Mouse (Mus musculus): ENCODE measurements around the gene H2afy. TPM values are rescaled to one million over a fixed set of nuclear protein-coding genes. Genes with fewer than 3 reads are reported as not detected.

Gene H2afy
- polyA plus RNA-seq, 1 experiment from 2014 or later = 584 TPM

DNA sequence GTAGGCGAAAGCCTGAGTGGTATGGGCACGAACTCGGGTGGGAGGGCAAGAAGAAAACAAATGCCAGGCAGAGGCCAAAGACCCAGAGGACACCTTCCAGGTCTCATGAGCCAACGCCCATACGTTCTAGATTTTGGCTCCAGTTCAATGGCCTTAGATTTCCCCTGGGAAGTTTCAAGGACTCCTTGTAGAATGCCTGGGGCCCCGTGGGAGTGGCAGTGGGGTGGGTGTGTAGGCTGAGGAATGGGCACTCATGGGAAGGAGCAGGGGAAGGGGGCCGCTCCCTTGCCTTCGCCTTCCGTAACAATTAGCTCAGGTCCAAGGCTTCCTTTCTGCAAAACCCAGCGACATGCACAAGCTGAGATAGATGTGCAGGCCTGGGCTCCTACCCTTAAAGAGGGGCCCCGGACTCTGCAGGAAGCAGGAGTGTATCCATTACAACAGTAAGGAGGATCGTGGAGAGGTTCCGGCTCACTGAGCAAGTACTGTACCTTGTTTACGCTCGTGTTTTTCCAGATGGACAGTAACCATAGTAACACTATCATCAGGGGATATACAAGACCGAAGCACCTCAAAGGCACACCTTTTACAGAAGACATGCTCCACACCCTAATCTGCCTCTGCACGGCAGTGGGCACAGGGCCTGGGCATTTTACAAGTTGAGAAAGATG lies 27.2 kb downstream of the H2afy start:
- Histone ChIP-seq H3K4me2 (replicated peaks) (no peak overlapping the region), H3K9ac (replicated peaks) (no peak overlapping the region), H3K9me3 (no peaks in the 10 kb centered on the region), H3K4me3 (no peak overlapping the region), H3K27ac (replicated peaks) (no peak overlapping the region; the same call in 1 of the 2 replicates), H3K27me3 (no peaks in the 10 kb centered on the region), H3K4me1 (peaks cover 38% of the 10 kb centered on the region), H3K36me3 (peaks cover 57% of the 10 kb centered on the region)
- WGBS = 76% methylated on average over 17 of the region's 17 CpGs
- ATAC-seq (ENCODE audit: low FRiP score, low read depth) = no peak

DNA sequence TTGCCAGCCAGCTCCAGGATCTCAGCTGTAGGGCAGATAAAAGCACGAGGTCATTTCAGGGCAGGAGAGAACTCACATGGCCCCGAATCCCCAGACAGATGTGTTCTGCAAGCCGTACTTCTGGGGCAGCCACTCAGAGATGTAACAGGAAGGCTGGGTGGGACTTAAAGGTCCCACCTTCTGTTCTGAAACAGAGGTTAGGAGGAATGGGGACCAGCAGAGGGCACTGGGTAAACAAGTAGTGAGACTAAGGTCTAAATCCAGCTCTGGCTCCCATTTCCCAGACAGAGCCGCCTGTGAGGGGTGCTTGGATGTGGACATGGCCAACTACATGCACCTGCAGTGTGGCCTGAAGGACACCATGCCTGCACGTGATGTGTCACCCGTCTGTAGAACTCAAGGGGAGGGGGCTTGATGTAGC lies 31.2 kb downstream of the H2afy start:
- H3K9me3 ChIP-seq = no peaks in the 10 kb centered on the region
- no peak overlapping the region for H3K27ac ChIP-seq (replicated peaks)
- peaks cover 50% of the 10 kb centered on the region for H3K36me3 ChIP-seq
- ATAC-seq (ENCODE audit: low FRiP score, low read depth) = no peak
- H3K27me3 ChIP-seq = no peaks in the 10 kb centered on the region
- H3K9ac ChIP-seq (replicated peaks) = no peak overlapping the region
- H3K4me2 ChIP-seq (replicated peaks) = no peak overlapping the region
- 91% methylated on average over 6 of the region's 6 CpGs for WGBS
- peaks cover 20% of the 10 kb centered on the region for H3K4me1 ChIP-seq
- H3K4me3 ChIP-seq = no peak overlapping the region

DNA sequence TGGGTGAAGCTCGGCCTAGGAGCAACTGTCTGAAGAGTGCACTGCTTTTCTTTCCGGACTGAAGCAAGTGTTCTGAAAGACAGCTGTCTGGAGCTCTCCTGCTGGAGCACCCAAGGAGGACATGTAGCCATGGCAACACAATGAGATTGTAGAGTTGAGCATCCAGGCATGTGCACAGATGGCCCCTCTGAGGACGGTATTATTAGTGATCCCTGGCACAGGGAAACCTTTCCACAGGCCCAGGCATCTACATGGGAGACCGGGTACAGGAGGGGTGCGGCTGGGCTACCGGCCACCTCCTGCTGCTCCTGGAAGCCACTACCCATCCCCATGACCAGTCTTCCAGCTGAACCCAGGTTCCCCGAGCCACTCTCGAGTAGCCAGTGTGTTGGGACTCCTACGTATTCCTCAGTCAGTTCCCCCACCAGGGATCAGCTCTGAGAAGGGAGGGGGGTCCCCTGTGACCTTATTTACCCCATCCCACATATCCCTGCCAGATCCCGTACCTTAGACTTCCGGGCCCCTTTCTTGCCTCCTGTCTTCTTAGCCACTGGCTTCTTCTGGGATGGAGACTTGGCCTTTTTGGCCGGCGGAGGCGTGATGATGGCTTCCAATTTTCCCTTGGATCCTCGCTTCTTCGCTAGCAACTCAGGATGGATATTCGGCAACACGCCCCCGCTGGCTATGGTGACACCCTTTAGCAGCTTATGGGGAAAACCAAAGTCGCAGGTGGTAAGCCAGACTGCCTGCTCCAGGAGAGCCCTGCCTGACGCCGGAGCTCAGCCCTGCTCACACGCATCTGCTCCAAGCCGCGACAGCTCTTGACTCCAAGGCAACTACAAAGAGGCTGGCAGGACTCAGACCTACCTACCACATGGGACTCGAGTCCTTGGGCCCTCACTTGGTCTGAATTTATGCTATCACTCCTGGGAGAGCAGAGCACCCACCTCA lies 32.1 kb downstream of the H2afy start:
- peak overlapping the region; percentile 12; the same call in 1 of the 2 replicates for H3K27ac ChIP-seq (replicated peaks)
- H3K36me3 ChIP-seq = peaks cover 53% of the 10 kb centered on the region
- 90% methylated on average over 26 of the region's 26 CpGs for WGBS
- H3K4me3 ChIP-seq = no peak overlapping the region
- ATAC-seq (ENCODE audit: low FRiP score, low read depth) = no peak
- H3K27me3 ChIP-seq = no peaks in the 10 kb centered on the region
- H3K4me1 ChIP-seq = peaks cover 11% of the 10 kb centered on the region
- no peaks in the 10 kb centered on the region for H3K9me3 ChIP-seq
- no peak overlapping the region for H3K4me2 ChIP-seq (replicated peaks)
- no peak overlapping the region for H3K9ac ChIP-seq (replicated peaks)

DNA sequence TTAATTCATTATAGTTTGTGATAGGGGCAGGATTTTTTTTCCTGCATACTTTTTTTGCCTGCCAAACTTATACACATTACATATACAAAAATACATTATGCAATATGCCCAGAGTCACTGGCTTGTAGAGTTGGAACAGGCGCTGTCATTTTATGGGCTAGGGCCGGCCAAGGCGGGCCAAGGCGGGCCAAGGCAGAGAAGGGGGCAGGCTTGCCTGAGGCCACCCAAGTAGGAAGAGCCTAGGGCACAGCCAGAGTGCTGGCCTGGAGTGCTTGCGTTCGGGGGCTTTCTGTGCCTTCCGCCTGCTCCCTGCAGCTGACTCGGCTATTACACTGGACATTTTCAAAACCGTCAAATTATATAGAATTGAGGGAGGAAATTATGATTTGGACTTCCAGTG lies 34.0 kb downstream of the H2afy start:
- H3K36me3 ChIP-seq = peaks cover 44% of the 10 kb centered on the region
- H3K9ac ChIP-seq (replicated peaks) = no peak overlapping the region
- no peak for ATAC-seq (ENCODE audit: low FRiP score, low read depth)
- H3K4me3 ChIP-seq = no peak overlapping the region
- peaks cover 5% of the 10 kb centered on the region; the same call in 1 of the 2 replicates for H3K4me1 ChIP-seq
- H3K27ac ChIP-seq (replicated peaks) = no peak overlapping the region
- no peak overlapping the region for H3K4me2 ChIP-seq (replicated peaks)
- H3K9me3 ChIP-seq = no peaks in the 10 kb centered on the region
- WGBS = 83% methylated on average over 9 of the region's 9 CpGs
- H3K27me3 ChIP-seq = no peaks in the 10 kb centered on the region

DNA sequence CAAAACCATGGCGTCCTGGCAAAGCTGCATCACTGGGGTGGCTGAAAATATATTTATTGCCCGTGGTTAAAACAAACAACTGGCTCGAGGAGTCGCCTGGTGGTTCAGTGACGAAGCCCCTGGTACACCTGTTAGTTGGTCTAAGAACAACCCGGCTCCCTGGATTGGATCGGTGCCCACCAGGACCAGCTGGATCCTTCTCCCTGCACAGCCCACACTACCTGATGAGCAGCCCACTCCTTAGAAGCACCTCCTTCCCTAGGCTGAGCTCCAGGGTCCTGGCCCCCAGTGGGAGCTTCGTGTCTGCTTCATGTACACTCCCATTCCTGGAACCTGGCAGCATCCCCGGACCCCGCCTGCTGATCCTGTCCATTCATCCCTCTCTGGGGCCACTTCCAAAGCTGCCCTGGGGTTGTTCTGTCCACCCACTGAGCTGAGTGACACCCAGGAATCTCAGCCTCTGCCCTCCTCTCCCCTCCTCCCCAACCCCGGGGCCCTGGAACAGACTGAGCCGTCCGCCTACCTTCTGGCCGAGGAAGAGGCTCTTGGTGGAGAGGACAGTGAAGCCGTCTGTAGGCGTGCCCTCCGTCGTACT lies 40.5 kb downstream of the H2afy start:
- H3K27me3 ChIP-seq = no peaks in the 10 kb centered on the region
- H3K4me1 ChIP-seq = peaks cover 15% of the 10 kb centered on the region; the same call in 1 of the 2 replicates
- H3K4me3 ChIP-seq = no peak overlapping the region
- ATAC-seq (ENCODE audit: low FRiP score, low read depth) = no peak
- no peak overlapping the region for H3K27ac ChIP-seq (replicated peaks)
- 93% methylated on average over 18 of the region's 18 CpGs for whole genome bisulfite sequencing
- peaks cover 63% of the 10 kb centered on the region for H3K36me3 ChIP-seq
- no peak overlapping the region for H3K9ac ChIP-seq (replicated peaks)
- no peaks in the 10 kb centered on the region for H3K9me3 ChIP-seq
- no peak overlapping the region for H3K4me2 ChIP-seq (replicated peaks)

DNA sequence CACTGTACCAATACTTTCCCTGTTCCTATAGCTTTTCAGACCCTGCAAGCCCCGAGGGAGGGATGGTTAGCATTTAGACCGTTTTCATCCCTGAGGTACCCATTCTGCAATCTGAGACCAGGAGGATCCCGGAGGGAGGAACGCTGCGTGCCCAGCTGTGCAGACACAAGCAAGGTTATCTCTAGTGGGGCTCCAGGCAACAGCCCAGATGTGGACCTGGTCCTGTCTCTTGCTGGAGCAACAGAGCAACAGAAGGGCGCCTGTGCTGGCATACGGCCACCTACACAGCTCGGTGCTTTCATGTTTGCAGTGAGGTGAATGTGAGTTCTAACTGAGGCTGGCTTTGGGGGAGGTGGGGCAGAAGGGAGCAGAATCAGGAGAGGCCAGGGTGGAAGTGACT lies 41.6 kb downstream of the H2afy start:
- Histone ChIP-seq H3K27me3 (no peaks in the 10 kb centered on the region), H3K9me3 (no peaks in the 10 kb centered on the region), H3K4me3 (no peak overlapping the region), H3K4me1 (peaks cover 15% of the 10 kb centered on the region; the same call in 1 of the 2 replicates), H3K9ac (replicated peaks) (no peak overlapping the region), H3K27ac (replicated peaks) (no peak overlapping the region), H3K36me3 (peaks cover 67% of the 10 kb centered on the region), H3K4me2 (replicated peaks) (no peak overlapping the region)
- ATAC-seq (ENCODE audit: low FRiP score, low read depth) = no peak
- WGBS = 85% methylated on average over 8 of the region's 8 CpGs

DNA sequence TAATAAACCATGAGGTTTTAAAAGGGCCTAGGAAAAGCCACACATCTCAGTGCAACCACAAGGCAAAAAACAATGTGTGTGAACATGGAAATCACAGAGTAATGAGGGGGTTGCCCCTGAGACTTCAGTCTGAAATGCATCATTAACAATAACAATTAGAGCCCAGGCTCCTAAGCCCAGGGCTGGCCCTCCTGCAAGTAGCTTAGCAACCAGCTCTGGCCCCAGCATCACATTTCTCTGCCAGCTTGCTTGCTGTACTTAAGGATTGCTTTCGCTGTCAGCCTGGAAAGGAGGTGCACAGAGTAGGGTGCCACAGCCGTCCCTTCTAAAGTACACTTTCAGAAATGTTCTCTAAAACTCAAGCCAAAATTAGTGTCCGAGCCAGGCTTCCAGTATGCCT lies 42.5 kb downstream of the H2afy start:
- Histone ChIP-seq H3K9me3 (no peaks in the 10 kb centered on the region), H3K4me1 (peaks cover 15% of the 10 kb centered on the region; the same call in 1 of the 2 replicates), H3K36me3 (peaks cover 75% of the 10 kb centered on the region), H3K27me3 (no peaks in the 10 kb centered on the region), H3K4me3 (no peak overlapping the region), H3K4me2 (replicated peaks) (no peak overlapping the region), H3K27ac (replicated peaks) (no peak overlapping the region), H3K9ac (replicated peaks) (no peak overlapping the region)
- 91% methylated on average over 3 of the region's 3 CpGs for WGBS
- no peak for ATAC-seq (ENCODE audit: low FRiP score, low read depth)

DNA sequence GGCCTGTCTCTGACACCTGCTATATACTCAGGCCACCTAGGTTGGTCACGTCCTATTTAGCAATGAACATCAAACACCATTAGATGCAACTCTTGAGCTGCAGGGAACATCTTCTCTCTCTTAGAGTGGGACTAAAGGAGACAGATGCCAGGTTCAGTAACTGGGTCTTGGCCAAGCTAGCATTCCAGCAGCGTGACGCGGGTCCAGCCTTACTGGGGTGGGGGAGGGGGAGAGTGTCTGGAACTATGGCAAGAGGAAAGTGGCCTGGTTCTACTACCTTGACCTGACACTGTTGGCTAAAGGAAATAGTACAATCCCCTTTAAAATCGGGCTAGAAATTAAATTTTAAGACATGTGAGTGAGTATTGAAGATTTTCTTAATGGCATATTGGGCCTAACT lies 43.6 kb downstream of the H2afy start:
- H3K36me3 ChIP-seq = peaks cover 85% of the 10 kb centered on the region

DNA sequence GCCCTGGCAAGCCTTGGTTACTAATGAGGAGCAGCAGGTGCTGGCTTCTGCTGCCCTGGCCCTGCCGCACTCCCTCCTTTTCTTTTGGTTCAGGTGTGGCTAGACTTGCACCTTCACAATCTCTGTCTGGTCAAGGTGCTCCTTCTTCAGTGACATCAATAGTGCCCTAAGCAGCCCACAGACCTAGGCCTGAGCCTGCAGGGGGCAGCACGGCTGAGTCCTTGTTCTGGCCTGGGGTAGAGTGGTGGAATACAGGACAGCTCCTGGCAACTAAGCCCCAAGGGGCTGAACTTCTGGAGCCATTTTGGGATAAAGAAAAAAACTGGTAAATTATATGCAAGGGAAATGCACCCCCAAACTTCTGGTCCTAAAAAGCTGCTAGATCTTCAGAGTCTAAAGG lies 45.6 kb downstream of the H2afy start:
- Histone ChIP-seq H3K36me3 (peaks cover 88% of the 10 kb centered on the region), H3K4me1 (peaks cover 15% of the 10 kb centered on the region; the same call in 1 of the 2 replicates), H3K4me3 (no peak overlapping the region), H3K27me3 (no peaks in the 10 kb centered on the region), H3K9ac (replicated peaks) (no peak overlapping the region), H3K9me3 (no peaks in the 10 kb centered on the region), H3K4me2 (replicated peaks) (no peak overlapping the region), H3K27ac (replicated peaks) (no peak overlapping the region)
- 86% methylated on average over 2 of the region's 2 CpGs for WGBS
- ATAC-seq (ENCODE audit: low FRiP score, low read depth) = no peak

More for the DNA sequence above, 43.6 kb downstream of the H2afy start:
- no peak overlapping the region for H3K9ac ChIP-seq (replicated peaks)
- H3K27ac ChIP-seq (replicated peaks) = no peak overlapping the region
- H3K9me3 ChIP-seq = no peaks in the 10 kb centered on the region
- WGBS = 94% methylated on average over 5 of the region's 5 CpGs
- no peak for ATAC-seq (ENCODE audit: low FRiP score, low read depth)
- H3K4me3 ChIP-seq = no peak overlapping the region
- no peaks in the 10 kb centered on the region for H3K27me3 ChIP-seq
- peaks cover 15% of the 10 kb centered on the region; the same call in 1 of the 2 replicates for H3K4me1 ChIP-seq
- H3K4me2 ChIP-seq (replicated peaks) = no peak overlapping the region

DNA sequence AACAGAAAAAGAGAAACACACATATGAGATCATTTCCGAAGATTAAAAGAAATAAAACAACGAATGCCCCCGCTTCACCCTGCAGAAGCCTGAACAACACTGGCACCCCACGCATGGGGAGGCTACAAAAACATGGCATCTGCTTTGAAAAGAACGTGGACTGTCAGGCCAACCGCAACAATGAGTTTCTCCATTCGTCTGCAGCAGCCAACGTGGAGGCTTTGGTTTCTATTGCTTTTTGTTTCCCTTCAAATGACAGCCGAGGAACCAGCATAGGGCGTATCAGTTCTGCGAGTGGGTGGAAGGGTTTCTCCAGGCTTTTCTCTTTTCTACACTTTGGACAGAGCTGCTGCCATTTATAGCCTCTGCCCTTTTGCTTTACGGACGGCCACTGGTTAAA lies 47.6 kb downstream of the H2afy start:
- H3K36me3 ChIP-seq = peaks cover 90% of the 10 kb centered on the region
- no peak for ATAC-seq (ENCODE audit: low FRiP score, low read depth)

DNA sequence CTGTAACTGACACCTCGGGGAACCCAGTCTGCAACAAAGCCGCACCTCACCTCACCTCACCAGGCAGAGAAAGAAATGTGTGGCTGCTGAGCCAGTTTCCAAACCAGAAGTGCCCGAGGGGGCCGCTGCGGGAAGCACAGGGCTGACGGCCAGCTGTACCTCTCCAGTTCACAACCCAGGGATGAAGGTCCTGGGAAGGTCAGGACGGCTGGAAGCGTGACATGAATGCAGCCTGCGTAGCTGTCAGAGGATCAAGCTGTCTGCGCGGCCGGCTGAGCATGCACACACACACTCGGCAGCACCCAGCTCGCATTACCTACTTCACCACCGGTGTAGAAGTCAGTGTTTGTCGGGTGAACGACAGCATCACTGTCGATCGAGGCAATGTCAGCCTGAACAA lies 48.2 kb downstream of the H2afy start:
- no peak overlapping the region for H3K4me2 ChIP-seq (replicated peaks)
- no peak overlapping the region for H3K9ac ChIP-seq (replicated peaks)
- H3K27ac ChIP-seq (replicated peaks) = no peak overlapping the region
- no peak for ATAC-seq (ENCODE audit: low FRiP score, low read depth)
- 85% methylated on average over 19 of the region's 19 CpGs for WGBS
- H3K27me3 ChIP-seq = no peaks in the 10 kb centered on the region
- H3K36me3 ChIP-seq = peaks cover 91% of the 10 kb centered on the region
- H3K4me1 ChIP-seq = no peaks in the 10 kb centered on the region; the same call in 1 of the 2 replicates
- H3K9me3 ChIP-seq = no peaks in the 10 kb centered on the region
- no peak overlapping the region for H3K4me3 ChIP-seq

More for the DNA sequence above, 47.6 kb downstream of the H2afy start:
- H3K4me2 ChIP-seq (replicated peaks) = no peak overlapping the region
- H3K4me3 ChIP-seq = no peak overlapping the region
- H3K9ac ChIP-seq (replicated peaks) = no peak overlapping the region
- H3K9me3 ChIP-seq = no peaks in the 10 kb centered on the region
- no peak overlapping the region for H3K27ac ChIP-seq (replicated peaks)
- peaks cover 6% of the 10 kb centered on the region; the same call in 1 of the 2 replicates for H3K4me1 ChIP-seq
- no peaks in the 10 kb centered on the region for H3K27me3 ChIP-seq
- WGBS = 86% methylated on average over 13 of the region's 13 CpGs
